Mouse (Mus musculus): Measurements from ENCODE around the gene Pbrm1.

The Pbrm1 gene

DNA sequence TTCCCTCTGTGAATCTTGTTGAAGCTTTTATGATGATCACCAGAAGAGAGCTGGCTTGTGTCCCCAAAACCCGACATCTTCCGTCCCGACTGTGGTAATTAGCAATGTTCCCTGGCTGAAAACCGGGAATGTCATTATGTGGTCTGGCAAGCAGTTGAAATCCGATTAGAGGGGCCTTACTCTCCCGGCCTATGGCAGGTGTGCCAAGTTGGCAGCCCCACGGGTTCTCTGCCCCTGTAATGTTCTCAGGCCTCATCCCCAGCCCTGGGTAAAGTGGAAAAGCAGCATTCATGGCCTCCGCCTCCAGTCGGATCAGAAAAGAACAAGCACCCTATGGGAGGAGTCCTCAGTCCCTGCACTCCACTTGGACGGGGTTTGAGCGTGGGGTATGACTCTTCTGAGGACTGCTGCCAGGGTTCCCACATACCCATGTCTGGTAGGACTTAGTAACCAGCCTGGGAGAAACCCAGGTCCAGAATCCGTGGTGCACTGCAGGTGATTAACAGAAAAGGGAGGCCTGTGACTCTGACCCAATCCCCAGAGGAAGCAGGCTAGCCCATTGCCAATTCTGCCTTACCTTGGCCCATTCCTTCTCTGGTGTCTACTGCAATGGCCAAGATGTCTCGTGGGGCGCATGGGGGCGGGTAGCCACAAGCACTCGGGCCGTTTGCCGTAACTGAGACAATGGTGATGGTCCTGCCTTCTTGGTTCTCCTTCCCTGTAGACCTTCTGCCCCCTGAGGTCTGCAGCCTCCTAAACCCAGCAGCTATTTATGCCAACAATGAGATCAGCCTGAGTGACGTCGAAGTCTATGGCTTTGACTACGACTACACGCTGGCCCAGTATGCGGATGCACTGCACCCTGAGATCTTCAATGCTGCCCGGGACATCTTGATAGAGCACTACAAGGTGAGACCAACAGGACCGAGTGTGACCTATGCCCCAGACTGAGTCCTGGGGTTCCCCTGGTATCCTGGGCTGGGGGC, 115.4 kb downstream of the Pbrm1 start:
- DNase-seq = no peak

DNA sequence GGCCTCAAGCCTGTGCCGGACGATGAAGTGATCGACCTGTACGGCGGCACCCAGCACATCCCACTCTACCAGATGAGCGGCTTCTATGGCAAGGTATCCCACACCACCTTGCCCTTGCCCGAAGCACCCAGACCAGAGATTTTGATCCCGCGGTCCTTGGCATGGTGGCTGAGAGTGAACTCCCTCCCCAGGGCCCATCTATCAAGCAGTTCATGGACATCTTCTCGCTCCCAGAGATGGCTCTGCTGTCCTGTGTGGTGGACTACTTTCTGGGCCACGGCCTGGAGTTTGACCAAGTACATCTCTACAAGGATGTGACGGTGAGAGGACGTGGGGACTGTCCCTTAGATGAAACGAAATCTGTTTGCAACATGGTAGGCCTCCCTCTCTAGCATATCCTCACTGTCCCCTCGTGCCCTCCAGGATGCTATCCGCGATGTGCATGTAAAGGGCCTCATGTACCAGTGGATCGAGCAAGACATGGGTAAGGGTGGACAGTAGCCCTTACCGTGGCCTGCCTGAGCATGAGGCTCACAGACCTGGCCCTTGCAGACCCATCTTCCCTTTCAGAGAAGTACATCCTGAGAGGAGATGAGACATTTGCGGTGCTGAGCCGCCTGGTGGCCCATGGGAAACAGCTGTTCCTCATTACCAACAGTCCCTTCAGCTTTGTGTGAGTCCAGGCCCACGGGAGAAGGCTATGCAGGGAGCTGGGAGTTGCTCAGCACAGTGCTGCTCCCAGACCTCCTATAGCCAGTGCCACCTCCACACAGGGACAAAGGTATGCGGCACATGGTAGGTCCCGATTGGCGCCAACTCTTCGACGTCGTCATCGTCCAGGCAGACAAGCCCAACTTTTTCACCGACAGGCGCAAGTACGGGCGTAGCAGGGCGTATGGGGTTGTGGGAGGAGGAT, 116.8 kb downstream of the Pbrm1 start:
- no peak for DNase-seq

DNA sequence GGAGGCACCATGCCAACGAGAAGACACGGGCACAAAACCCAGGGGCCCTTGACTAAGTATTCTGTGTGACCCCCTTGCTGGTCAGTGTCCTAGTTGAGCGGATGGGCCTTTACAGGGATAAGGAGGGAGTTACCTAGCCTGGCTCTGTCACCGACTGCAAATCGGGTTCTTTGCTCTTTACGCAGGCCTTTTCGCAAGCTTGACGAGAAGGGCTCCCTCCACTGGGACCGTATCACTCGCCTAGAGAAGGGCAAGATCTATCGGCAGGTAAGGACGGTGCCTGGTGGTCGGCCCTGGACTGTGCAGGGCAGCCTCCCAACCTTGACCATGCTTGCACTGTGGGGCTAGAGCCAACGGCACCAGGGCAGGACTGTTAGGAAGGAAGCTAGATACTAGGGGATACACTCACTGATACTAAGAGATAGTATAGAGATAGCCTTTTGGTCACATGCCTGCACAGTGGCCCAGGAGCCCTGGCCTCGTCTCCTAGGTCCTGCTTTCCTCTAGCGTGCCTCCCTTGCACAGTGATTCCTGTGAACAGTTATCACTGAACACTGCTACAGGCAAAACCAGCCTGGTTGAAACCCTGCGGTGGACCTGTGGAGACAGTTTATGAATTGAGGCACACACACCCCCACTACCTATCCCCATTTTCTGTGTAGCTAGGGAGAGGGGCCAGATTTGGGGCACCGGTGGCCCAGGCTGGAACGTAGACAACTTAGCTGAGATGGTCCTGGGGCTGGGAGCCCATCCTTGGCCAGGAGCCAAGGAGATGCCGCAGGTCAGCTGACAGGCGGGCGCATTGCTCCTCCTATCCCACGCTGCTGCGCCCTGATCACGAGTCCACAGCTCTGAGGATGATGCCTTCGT, 117.7 kb downstream of the Pbrm1 start:
- DNase-seq = no peak

DNA sequence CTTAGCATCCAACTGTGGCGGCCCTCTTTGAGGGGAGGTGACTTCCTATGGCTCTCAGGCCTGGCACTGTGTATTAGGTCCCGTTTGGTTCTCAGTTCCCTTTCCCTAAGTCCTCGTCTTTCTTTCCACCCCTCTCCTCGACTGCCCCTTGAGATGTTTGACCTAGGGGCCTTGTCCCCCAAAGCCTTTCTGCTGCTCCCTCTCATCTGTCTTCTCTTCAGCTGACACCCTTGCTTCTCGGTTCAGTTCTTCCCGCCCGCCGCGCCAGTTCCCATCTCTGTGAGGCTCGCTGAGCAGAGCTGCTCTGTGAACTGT, 118.3 kb downstream of the Pbrm1 start:
- no peak for DNase-seq

DNA sequence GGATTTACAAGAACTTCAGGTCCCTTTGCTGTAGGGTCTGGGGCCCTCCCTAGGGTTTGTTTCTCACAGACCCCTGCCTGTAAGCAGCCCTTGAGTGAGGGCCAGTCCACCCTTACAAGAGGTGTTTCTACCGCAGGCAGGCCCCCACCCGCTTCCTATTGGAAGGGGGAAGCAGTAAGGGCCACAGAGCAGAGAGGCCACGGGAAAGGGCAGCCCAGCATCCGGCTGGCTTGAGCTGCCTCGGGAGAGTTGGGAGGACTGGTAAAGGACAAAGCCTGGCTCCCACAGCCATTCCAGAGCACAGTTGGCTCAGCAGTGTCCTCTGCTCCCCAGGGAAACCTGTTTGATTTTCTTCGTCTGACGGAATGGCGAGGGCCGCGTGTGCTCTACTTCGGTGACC, 118.9 kb downstream of the Pbrm1 start:
- DNase-seq = no peak

DNA sequence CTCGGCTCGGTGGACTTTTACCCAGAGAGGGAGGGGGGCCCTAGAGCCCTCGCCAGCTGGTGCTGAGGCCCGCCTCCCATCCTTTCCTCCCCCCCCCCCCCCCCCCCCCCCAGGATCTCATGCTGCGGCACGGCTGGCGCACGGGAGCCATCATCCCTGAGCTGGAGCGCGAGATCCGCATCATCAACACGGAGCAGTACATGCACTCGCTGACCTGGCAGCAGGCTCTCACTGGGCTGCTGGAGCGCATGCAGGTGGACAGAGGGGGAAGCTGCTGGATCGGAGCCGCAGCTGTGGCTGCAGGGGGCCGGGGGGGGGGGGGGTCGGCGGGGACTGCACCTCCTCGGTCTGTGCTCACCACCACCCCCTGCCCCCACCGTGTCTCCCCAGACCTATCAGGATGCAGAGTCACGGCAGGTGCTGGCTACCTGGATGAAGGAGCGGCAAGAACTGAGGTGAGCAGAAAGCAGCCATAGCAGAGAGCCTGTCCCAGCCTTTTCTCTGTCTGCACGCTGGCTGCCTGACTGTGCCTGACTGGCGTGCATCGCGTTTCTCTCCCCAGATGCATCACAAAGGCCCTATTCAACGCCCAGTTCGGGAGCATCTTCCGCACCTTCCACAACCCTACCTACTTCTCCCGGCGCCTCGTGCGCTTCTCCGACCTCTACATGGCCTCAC, 119.4 kb downstream of the Pbrm1 start:
- peak; percentile 57 for DNase-seq

DNA sequence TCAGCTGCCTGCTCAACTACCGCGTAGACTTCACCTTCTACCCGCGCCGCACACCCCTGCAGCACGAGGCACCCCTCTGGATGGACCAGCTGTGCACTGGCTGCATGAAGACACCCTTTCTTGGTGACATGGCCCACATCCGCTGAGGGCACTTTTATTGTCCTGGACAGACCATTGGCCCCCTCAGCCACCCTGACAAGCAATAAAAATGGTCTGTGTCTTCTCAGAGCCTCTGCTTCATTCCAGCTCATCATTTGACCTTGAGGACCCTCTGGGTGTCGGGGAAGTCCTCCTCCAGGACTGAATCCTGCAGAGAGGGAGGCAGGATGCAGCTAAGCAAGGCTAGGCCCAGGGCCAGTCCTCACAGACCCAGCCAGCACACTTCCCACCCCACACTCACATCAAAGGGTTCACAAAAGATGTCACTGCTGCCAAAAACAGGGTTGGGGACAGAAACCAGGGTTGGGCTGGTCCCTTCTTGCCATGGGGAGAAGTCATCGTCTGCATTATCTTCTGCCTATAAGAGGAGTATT, 120.0 kb downstream of the Pbrm1 start:
- no peak for DNase-seq

DNA sequence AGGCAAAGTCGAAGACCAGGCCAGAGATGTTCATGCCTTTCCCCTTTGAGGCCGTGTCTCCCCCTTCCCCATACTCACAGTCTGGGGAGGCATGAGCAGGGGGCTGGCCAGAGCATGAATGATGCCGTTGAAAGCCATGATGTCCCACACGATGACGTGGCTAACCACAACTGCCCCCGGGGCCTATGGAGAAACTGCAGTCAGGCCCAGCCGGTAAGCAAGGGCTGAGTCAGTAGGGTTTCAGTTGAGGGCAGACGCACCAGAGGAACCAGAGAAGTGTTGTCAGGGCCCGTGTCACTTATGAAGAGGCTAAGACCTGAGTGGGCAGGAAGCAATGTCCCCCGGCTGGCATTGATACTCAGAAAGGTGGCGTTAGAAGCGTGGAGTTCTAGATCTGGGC, 120.7 kb downstream of the Pbrm1 start:
- DNase-seq = no peak

DNA sequence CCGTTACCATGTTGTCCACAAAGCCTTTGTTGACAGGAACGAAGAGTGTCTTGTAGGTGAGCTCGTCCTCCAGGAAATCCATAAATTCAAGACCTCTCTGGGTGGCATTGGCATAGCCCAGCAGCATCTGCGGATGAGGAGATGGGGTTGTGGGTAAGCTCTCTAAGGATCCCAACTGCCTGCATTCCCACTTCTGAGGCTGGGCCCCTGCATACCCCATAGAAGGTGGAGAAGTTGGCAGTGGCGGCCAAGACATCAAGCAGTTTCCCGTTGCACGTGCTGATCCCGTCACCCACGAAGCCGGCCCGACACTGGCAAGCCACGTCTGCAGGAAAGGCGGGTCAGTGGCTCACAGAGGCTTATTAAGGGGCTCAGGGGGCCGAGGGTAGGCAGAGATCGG, 121.2 kb downstream of the Pbrm1 start:
- DNase-seq = peak; percentile 11

DNA sequence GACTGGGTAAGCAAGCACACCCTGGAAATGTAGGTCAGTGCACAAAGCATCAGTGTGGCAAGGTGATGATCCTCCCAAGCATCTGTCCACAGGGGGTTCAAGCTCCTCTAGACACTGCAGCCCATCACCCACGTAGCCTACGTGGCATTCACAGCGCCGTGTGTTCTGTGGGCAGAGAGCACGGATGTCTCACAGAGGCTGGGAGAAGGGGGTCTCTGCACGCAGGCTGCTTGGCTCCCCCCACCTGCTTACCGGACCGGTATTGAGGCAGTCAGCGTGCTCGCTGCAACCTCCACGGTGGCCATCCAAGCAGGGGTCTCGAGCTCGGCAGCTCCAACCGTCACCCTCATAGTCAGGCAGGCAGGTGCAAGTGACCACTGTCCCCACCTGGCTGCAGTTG, 122.1 kb downstream of the Pbrm1 start:
- peak; percentile 13 for DNase-seq

DNA sequence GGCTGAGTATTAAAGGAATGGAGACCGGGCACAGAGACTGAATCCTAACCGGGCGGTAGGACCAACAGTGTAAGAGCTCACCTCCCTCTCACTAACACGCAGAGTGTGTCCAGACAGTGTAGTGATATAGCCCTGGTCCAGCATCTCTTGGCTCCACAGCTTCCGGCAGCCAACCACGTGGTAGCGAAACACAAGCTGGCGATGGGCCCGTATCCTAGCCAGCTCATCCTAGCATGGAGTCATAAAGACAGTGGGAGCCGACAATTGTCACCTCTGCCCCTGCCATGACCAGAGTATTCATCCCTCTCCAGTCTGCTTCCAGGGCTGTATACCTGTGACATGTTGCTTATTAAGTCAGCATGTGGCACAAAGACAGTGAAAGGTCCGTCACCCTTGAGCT, 126.8 kb downstream of the Pbrm1 start:
- DNase-seq = no peak

DNA sequence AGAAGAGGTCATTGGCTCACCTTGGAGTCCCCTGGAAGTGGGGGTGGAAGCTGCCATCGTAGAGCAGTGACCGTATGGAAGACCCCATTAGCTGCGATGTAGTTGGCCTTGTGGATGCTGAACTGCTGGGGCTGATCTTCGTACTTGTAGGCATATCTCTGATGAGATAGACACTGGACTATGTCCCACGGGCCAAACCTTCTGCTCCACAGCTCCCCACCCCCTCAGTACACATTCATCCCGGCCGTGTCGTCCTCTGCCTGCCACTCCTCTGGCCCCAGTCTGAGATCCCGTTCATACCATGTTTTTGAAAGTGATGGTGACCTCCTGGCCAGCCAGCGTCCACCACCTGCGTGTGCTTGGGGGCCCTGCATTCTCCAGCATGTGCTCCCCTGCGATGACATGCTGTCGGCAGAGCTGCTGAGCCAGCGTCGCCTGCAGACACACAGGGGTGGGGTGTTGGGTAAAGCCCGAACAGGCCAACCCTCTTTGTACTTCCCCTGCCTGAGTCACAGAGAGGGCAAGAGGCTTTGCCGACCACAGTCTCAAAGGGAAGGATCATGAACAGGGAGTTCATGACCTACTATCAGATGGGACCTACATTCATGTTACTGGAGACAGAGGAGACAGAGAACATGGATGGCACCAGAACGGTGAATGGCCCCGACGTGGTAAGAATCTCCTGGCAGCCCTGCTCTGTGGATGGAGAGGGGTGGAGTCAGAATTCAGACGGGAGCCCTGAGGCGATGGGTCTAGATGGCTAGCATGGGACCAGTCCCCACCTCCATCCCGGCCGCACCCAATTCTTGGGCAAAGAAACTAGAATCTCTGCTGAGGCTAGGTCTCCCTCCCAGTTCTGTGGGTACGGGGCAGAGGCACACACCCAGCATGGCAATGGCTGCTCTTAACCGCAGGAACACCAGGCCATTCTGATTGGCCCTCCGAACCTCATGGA, 141.5 kb downstream of the Pbrm1 start:
- no peak for DNase-seq

DNA sequence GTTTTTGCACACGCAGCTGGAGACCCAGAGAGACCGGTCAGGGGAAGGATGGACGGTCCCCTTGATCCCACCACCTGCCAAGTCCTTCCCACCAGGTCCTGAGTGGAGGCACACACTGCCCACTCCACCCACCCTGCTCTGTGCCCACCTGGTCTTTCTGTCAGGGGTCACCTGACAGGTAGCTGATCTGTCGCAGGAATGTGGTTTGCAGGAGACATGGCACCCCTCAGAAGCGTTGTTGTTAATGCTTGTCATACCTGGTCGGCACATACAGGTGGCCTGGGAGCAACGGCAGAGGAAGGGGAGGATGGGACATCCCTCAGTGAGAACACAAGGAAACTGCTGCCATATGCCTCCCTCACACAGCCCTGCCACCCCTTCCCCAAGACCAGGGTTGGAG, 142.3 kb downstream of the Pbrm1 start:
- DNase-seq = no peak

DNA sequence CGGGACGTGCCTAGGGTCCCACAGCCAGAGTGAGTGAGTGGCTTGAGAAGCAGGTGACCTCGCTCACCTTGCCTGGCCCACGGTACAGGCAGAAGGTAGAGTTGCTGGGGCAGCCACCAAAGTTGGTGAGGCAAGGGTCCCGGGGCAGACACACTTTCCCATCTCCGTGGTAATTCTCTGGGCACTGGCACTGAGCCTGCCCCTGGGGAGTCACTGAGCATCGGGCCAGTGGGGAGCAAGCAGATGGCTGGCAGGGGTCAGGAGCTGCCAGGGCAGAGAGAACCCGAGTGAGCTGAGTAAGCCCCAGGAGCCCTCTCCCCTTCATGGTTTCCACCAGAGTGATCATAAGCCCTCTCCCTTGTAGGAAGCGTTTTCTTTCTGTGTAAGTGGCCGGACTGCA, 142.7 kb downstream of the Pbrm1 start:
- no peak for DNase-seq

DNA sequence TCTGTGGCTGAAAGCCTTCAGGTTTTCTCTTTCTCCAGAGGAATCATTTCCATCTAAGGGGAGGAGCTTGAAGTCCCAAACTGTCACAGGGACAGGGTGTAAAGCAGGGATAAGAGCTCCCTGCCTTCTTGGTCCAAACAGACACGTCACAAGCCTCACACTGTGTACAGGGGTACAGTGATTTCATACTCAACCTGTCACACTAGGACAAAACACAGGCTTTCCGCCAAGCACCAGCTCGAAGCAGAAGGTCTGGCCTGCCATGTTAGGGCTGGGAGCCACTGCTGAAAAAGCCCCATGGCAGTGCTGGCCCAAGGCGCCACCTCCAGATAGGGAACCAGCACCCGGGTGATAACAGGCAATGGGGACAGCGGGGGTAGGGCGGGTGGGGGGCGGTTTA, 145.1 kb downstream of the Pbrm1 start:
- DNase-seq = peak; percentile 88

DNA sequence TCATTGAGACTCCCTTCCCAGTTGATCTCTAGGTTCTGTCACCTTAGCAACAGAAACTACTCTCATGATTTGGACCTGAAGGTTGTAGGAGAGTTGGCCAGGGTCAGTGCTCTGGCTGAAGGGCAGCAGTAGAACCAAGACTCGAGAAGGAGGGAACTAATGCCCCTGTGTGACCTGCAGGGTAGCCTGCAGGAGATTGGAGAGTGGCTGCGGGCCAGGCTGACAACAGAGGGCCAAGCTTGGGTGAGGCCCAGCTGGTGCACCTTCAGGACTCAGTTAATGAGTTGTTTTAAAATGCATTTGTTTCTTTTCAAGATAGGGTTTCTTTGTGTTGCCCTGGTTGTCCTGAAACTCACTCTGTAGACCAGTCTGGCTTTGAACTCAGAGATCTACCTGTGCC, 146.1 kb downstream of the Pbrm1 start:
- peak; percentile 64 for DNase-seq

DNA sequence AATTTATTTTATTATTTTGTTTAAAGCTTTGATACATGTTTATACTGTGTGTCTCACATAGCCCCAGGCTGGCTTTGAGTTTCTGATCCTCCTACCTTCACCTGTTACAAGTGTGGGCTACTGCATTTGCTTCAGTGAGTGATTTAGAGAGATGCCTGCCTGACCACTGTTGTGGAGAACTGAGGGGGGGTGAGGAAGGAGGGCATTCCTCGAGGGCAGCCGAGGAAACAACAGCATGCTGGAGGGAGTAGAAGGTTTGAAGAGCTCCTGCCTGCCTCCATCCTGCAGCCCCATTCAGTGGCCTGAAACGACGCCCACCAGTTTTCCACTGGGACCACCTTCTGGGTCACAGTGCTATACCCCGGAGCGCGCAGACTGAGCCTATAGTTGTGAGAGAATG, 146.5 kb downstream of the Pbrm1 start:
- no peak for DNase-seq

DNA sequence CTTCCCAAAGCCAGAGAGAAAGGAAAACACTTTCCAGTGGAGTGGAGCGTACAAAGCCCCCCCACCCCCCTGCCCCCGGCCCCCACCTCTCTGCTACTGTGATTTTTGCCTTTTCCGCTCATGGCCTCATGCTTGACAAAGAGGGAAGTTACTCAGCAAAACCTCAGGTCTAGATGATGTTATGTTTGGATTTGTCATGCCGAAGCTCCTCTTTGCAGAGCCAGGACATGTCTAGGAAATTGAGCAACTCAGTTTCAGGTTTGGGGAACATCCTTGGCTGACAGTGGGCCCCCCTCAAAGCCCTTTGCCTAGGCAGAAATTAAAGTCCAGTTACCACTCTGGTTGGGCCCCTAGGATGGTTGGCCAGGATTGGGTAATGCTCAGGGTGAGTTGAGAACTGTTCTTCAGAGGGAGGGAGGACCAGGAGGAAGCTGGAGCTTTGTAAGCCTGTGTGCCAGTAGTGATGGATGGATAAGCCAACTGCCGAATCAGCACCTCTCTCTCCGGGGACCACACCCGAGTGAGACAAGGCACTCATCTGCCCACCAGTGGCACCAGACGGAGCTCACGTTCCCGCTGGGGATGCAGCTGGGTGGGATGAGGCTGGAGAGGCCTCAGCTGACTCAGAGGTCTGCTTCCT, 147.2 kb downstream of the Pbrm1 start:
- DNase-seq = peak; percentile 36

DNA sequence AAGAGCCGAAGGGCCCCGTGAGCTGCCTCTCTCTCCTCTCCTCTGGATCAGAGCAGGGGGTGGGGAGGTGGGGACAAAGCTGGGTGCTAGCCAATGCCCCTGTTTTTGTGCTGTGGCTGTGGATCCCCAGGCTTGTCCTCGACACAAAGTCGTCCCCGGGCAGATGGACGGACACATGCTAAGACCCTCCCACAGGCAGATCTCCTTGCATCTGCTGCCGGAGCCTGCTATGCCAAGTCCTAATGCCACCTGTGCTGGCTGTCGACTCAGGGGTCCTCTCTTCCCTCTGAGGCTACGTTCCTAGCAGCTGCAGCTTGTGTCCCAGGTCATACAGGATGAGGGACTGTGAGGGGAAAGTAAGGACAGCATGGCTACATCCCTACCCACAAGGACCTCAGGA, 147.9 kb downstream of the Pbrm1 start:
- peak; percentile 51 for DNase-seq

DNA sequence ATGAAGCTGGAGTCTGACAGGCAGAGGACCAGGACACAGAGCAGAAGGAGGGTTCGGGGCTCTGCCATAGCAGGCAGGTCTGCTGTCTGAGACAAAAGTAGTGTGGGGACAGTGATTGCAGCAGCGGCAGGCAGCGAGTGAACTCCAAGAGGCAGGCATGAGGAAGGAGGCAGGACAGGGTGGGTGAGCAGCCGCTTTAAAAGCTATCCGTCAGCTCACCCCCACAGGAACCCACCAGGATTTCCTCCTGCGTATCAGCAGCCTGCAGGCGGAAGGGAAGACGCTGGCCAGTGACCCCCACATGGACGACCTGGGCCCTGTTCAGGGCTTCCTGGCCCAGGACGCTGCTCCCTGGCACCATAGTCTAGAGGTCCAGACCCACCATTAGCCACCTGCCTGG, 149.5 kb downstream of the Pbrm1 start, which contains the start of gene Stab1:
TSS of gene Stab1 (minus strand) at position 217 of the 400 bp plus-strand sequence.
- DNase-seq = no peak
